Mouse (Mus musculus) myocyte (in vitro differentiated cells): ENCODE measurements around the gene Eepd1. TPM values are rescaled to one million over a fixed set of nuclear protein-coding genes. Genes with fewer than 3 reads are reported as not detected.

ENCODE experiments used
- H3K27me3 ChIP-seq: one replicate; pipeline ENCODE4 v1.6.1; 2011; ENCODE audit not compliant: control insufficient read depth, insufficient read depth, insufficient read length
- H3K36me3 ChIP-seq: one replicate; pipeline ENCODE4 v1.6.1; 2011; ENCODE audit not compliant: control insufficient read depth, insufficient read depth
- H3K4me2 ChIP-seq: one replicate; pipeline ENCODE4 v1.6.1; 2011; ENCODE audit warnings: low read depth, control low read depth
- H3K4me3 ChIP-seq: one replicate; pipeline ENCODE4 v1.5.1; 2011; ENCODE audit warnings: mild to moderate bottlenecking, control low read depth, moderate library complexity
- H3K79me2 ChIP-seq: one replicate; pipeline ENCODE4 v1.6.1; 2011; ENCODE audit not compliant: control insufficient read depth, insufficient read depth
- H3ac ChIP-seq: one replicate; pipeline ENCODE4 v1.6.1; 2011; ENCODE audit not compliant: control insufficient read depth, insufficient read length
- E2F4 ChIP-seq: IDR thresholded peaks from one replicate; pipeline ENCODE4 v1.6.1; 2011; ENCODE audit warnings: mild to moderate bottlenecking, control low read depth, moderate library complexity; ENCODE audit not compliant: insufficient read depth
- MAX ChIP-seq: IDR thresholded peaks from one replicate; pipeline ENCODE4 v1.6.1; 2011; ENCODE audit warnings: low read depth, mild to moderate bottlenecking, control low read depth
- POLR2AphosphoS2 ChIP-seq: IDR thresholded peaks from one replicate; pipeline ENCODE4 v1.6.1; 2011; ENCODE audit warnings: low read depth, control low read depth; ENCODE audit not compliant: insufficient read length
- TCF3 ChIP-seq: IDR thresholded peaks from one replicate; pipeline ENCODE4 v1.6.1; 2011; ENCODE audit warnings: low read depth, control low read depth; ENCODE audit not compliant: insufficient read length
- USF1 ChIP-seq: IDR thresholded peaks from one replicate; pipeline ENCODE4 v1.6.1; 2011; ENCODE audit warnings: low read depth, mild to moderate bottlenecking, control low read depth, moderate library complexity
- polyA plus RNA-seq: library from polyadenylated mRNA; unstranded; fragments of >200 nt; fragmentation: generic; extraction: Trizol; gene quantifications from one replicate; pipeline ENCODE4 v1.2.1, GENCODE M21; 2012; ENCODE audit warnings: missing spikeins

The Eepd1 gene
- polyA plus RNA-seq, 1 experiment: 6.7 TPM

DNA sequence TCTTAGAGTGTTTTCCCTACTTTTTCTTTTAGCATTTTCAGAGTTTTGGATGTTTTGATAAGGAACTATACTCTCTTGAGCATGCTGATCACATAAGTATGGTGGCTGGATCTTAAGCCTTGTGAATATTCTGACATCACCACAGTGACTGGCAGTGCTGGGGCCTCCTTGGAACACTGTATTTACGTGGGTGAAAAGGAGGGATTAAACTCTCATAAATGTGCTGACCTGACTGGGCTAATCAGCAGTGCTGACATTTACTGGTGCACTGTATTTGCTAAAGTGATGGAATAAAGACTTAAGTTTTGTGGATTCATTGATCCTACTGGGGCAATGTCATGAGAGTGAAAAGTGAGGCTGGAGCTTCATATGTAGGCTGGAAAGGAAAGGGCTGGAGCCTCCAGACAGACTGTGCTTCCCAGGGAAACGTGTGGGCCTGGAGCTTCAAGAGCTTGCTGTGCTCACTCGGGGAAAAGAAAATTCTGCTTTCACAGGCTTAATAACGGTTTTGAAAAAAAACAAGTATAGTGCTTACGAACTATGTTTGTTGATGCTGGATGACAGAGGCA, 148.3 kb downstream of the Eepd1 start:
- Histone ChIP-seq H3K36me3 (no peaks in the 10 kb centered on the region), H3K27me3 (no peaks in the 10 kb centered on the region), H3K79me2 (no peaks in the 10 kb centered on the region), H3K4me2 (no peak overlapping the region), H3ac (no peak overlapping the region), H3K4me3 (no peak overlapping the region)
- TF ChIP-seq USF1 (no peak), POLR2AphosphoS2 (no peak), E2F4 (no peak), TCF3 (no peak), MAX (no peak)

Other genes starting within 250 kb of the Eepd1 start
- 43.8 TPM for gene Sept7, start 229.1 kb upstream of the Eepd1 start, polyA plus RNA-seq